Mouse (Mus musculus) liver, embryonic 12.5 days (tissue): ENCODE results near the gene Xndc1. TPM values are rescaled to one million over a fixed set of nuclear protein-coding genes. Genes with fewer than 3 reads are reported as not detected.
"Not testable (repeated sequence)": the region's sequence is repeated elsewhere in the genome, so short reads cannot be mapped to it uniquely, and the experiment has no call there.

Experiments used
- ATAC-seq: fragments of 200-750 bp; cut with Nextera tagmentation; 2 replicates; pipeline ENCODE4 v1.8.0; 2017; ENCODE audit warnings: moderate number of reproducible peaks, mild to moderate bottlenecking, moderate library complexity
- H3K27ac ChIP-seq: fragments of 300-500 bp; sonication (generic); 2 replicates; pipeline ENCODE4 v1.5.1; 2016; ENCODE audit warnings: mild to moderate bottlenecking
- H3K27me3 ChIP-seq: fragments of 300-500 bp; sonication (generic); replicated peaks from 2 replicates; pipeline ENCODE4 v1.6.1; 2016; ENCODE audit warnings: mild to moderate bottlenecking, moderate library complexity
- H3K36me3 ChIP-seq: fragments of 300-500 bp; sonication (generic); 2 replicates; pipeline ENCODE4 v1.6.1; 2016; ENCODE audit warnings: mild to moderate bottlenecking, moderate library complexity
- H3K4me1 ChIP-seq: fragments of 300-500 bp; sonication (generic); 2 replicates; pipeline ENCODE4 v1.6.1; 2016
- H3K4me2 ChIP-seq: fragments of 300-500 bp; sonication (generic); 2 replicates; pipeline ENCODE4 v1.6.1; 2016; ENCODE audit warnings: mild to moderate bottlenecking, moderate library complexity
- H3K4me3 ChIP-seq: fragments of 300-500 bp; sonication (generic); 2 replicates; pipeline ENCODE4 v1.5.1; 2016; ENCODE audit warnings: mild to moderate bottlenecking, moderate library complexity
- H3K9ac ChIP-seq: fragments of 300-500 bp; sonication (generic); 2 replicates; pipeline ENCODE4 v1.6.1; 2016; ENCODE audit warnings: mild to moderate bottlenecking, moderate library complexity
- H3K9me3 ChIP-seq: fragments of 300-500 bp; sonication (generic); replicated peaks from 2 replicates; pipeline ENCODE4 v1.6.1; 2016; ENCODE audit warnings: mild to moderate bottlenecking, moderate library complexity
- WGBS: fragments of 180-500 bp; shearing (Covaris S2); methylation state at CpG from one replicate; pipeline ENCODE4 v1.1.7; 2016; ENCODE audit not compliant: insufficient replicate concordance; 5-methylcytosine and 5-hydroxymethylcytosine counted together
- polyA plus RNA-seq: library from polyadenylated mRNA; unstranded; fragments of >200 nt; fragmentation: Nextera tagmentation; extraction: Ambion mirVana; gene quantifications from 2 replicates; pipeline ENCODE4 v1.2.1, GENCODE M21; 2016

Xndc1 gene
- polyA plus RNA-seq = 20.2 and 21.0 TPM in 2 replicates

- peak within 1 kb of the TSS; percentile 87 for H3K4me2 ChIP-seq
- peak within 1 kb of the TSS; percentile 82 for H3K9ac ChIP-seq
- peak within 1 kb of the TSS; percentile 77 for H3K27ac ChIP-seq
- peak; percentile 99 for ATAC-seq
- H3K36me3 ChIP-seq = peaks cover 24% of the 10 kb centered on the region
- H3K9me3 ChIP-seq = no peaks in the 10 kb centered on the region
- under 1% methylated on average over 56 of the region's 56 CpGs for WGBS
- H3K27me3 ChIP-seq = no peaks in the 10 kb centered on the region
- peaks cover 49% of the 10 kb centered on the region for H3K4me1 ChIP-seq
- peak within 1 kb of the TSS; percentile 83 for H3K4me3 ChIP-seq
Observed at GRCm38 (mm10) chr7:102065046-102065891, at the start of gene Xndc1, which contains the start of the genes Rnf121 and Xntrpc. Xndc1 (plus strand) TSS chr7:102065511. Rnf121 (minus strand) TSS chr7:102065469. Xntrpc (plus strand) TSS chr7:102065713.

GRCm38 (mm10) chr7:102016936-102017335, 48.4 kb upstream of the Xndc1 start:
- H3K4me2 ChIP-seq = no peak overlapping the region
- no peak overlapping the region for H3K4me3 ChIP-seq
- H3K27me3 ChIP-seq = no peaks in the 10 kb centered on the region
- H3K36me3 ChIP-seq = peaks cover 96% of the 10 kb centered on the region
- no peak overlapping the region for H3K9ac ChIP-seq
- peaks cover 7% of the 10 kb centered on the region for H3K4me1 ChIP-seq
- H3K27ac ChIP-seq = 0 out of 2 replicates have a peak overlapping the region, but pooled peaks have one; percentile 16
- no peak for ATAC-seq
- no peaks in the 10 kb centered on the region for H3K9me3 ChIP-seq
- WGBS = 73% methylated on average over 4 of the region's 4 CpGs

- Histone ChIP-seq H3K9ac (no peak overlapping the region), H3K36me3 (peaks cover 96% of the 10 kb centered on the region), H3K4me2 (no peak overlapping the region), H3K27me3 (no peaks in the 10 kb centered on the region), H3K4me1 (peaks cover 7% of the 10 kb centered on the region), H3K9me3 (no peaks in the 10 kb centered on the region), H3K27ac (0 out of 2 replicates have a peak overlapping the region, but pooled peaks have one; percentile 16), H3K4me3 (no peak overlapping the region)
- WGBS = 79% methylated on average over 5 of the region's 5 CpGs
- no peak for ATAC-seq
Observed at GRCm38 (mm10) chr7:102017452-102017851, 47.9 kb upstream of the Xndc1 start.

GRCm38 (mm10) chr7:102018034-102018433, 47.3 kb upstream of the Xndc1 start:
- Histone ChIP-seq H3K9ac (no peak overlapping the region), H3K4me1 (peaks cover 7% of the 10 kb centered on the region), H3K27ac (no peak overlapping the region), H3K27me3 (no peaks in the 10 kb centered on the region), H3K4me2 (no peak overlapping the region), H3K36me3 (peaks cover 96% of the 10 kb centered on the region), H3K4me3 (no peak overlapping the region), H3K9me3 (no peaks in the 10 kb centered on the region)
- no peak for ATAC-seq
- 77% methylated on average over 7 of the region's 7 CpGs for WGBS

- ATAC-seq = no peak
- Histone ChIP-seq H3K4me3 (no peak within 1 kb of the TSS), H3K4me1 (peaks cover 7% of the 10 kb centered on the region), H3K9me3 (no peaks in the 10 kb centered on the region), H3K36me3 (peaks cover 96% of the 10 kb centered on the region), H3K9ac (no peak within 1 kb of the TSS), H3K27ac (no peak within 1 kb of the TSS), H3K27me3 (no peaks in the 10 kb centered on the region), H3K4me2 (no peak within 1 kb of the TSS)
- 68% methylated on average over 3 of the region's 3 CpGs for WGBS
Observed at GRCm38 (mm10) chr7:102018590-102018989, 46.7 kb upstream of the Xndc1 start, which contains the start of gene Il18bp. Il18bp (minus strand) TSS chr7:102018690.

GRCm38 (mm10) chr7:102019362-102019761, 45.9 kb upstream of the Xndc1 start:
- H3K4me2 ChIP-seq = no peak overlapping the region
- no peak overlapping the region for H3K9ac ChIP-seq
- WGBS = 64% methylated on average over 3 of the region's 3 CpGs
- ATAC-seq = no peak
- H3K36me3 ChIP-seq = peaks cover 96% of the 10 kb centered on the region
- no peak overlapping the region for H3K4me3 ChIP-seq
- H3K4me1 ChIP-seq = peaks cover 7% of the 10 kb centered on the region
- no peaks in the 10 kb centered on the region for H3K9me3 ChIP-seq
- no peak overlapping the region for H3K27ac ChIP-seq
- H3K27me3 ChIP-seq = no peaks in the 10 kb centered on the region

GRCm38 (mm10) chr7:102020934-102021333, 44.4 kb upstream of the Xndc1 start:
- Histone ChIP-seq H3K36me3 (peaks cover 94% of the 10 kb centered on the region), H3K4me1 (peaks cover 14% of the 10 kb centered on the region)
- not testable (repeated sequence) for H3K27me3 ChIP-seq, H3K9me3 ChIP-seq, H3K4me2 ChIP-seq, ATAC-seq, H3K27ac ChIP-seq, H3K4me3 ChIP-seq, H3K9ac ChIP-seq
- WGBS = 92% methylated on average over 2 of the region's 2 CpGs

- WGBS = 88% methylated on average over 9 of the region's 9 CpGs
- Histone ChIP-seq H3K27me3 (no peaks in the 10 kb centered on the region), H3K36me3 (peaks cover 86% of the 10 kb centered on the region), H3K4me1 (peaks cover 11% of the 10 kb centered on the region), H3K9ac (no peak overlapping the region), H3K4me2 (no peak overlapping the region), H3K9me3 (no peaks in the 10 kb centered on the region), H3K27ac (no peak overlapping the region), H3K4me3 (no peak overlapping the region)
- ATAC-seq = no peak
Observed at GRCm38 (mm10) chr7:102023821-102024220, 41.5 kb upstream of the Xndc1 start.

- 85% methylated on average over 2 of the region's 2 CpGs for WGBS
- Histone ChIP-seq H3K27ac (no peak overlapping the region), H3K36me3 (peaks cover 82% of the 10 kb centered on the region), H3K9me3 (no peaks in the 10 kb centered on the region), H3K9ac (no peak overlapping the region), H3K27me3 (no peaks in the 10 kb centered on the region), H3K4me1 (peaks cover 11% of the 10 kb centered on the region), H3K4me3 (no peak overlapping the region), H3K4me2 (no peak overlapping the region)
- ATAC-seq = peak; percentile 67; the same call in 1 of the 2 replicates
Observed at GRCm38 (mm10) chr7:102025187-102026119, 39.9 kb upstream of the Xndc1 start.

GRCm38 (mm10) chr7:102034904-102035303, 30.4 kb upstream of the Xndc1 start:
- ATAC-seq = no peak
- Histone ChIP-seq H3K27me3 (no peaks in the 10 kb centered on the region), H3K4me3 (no peak overlapping the region), H3K9me3 (no peaks in the 10 kb centered on the region), H3K9ac (no peak overlapping the region), H3K27ac (no peak overlapping the region), H3K36me3 (peaks cover 96% of the 10 kb centered on the region), H3K4me2 (no peak overlapping the region), H3K4me1 (no peaks in the 10 kb centered on the region)
- 90% methylated on average over 1 of the region's 1 CpGs for WGBS

GRCm38 (mm10) chr7:102035534-102035933, 29.8 kb upstream of the Xndc1 start:
- Histone ChIP-seq H3K27me3 (no peaks in the 10 kb centered on the region), H3K9ac (no peak overlapping the region), H3K4me1 (no peaks in the 10 kb centered on the region), H3K27ac (no peak overlapping the region), H3K9me3 (no peaks in the 10 kb centered on the region), H3K4me2 (no peak overlapping the region), H3K4me3 (no peak overlapping the region), H3K36me3 (peaks cover 97% of the 10 kb centered on the region)
- 89% methylated on average over 2 of the region's 2 CpGs for WGBS
- ATAC-seq = no peak
